Mouse (Mus musculus): ENCODE data around the gene Prokr1.

The Prokr1 gene

GRCm38 (mm10) chr6:87567686-87568593 is 22.6 kb downstream of the Prokr1 start:
- no peak for DNase-seq

- no peak for DNase-seq
These were observed 25.4 kb downstream of the Prokr1 start for GRCm38 (mm10) chr6:87565166-87565565.

GRCm38 (mm10) chr6:87564356-87564755 is 26.2 kb downstream of the Prokr1 start:
- DNase-seq: no peak

- DNase-seq: no peak
These were observed 36.8 kb downstream of the Prokr1 start for GRCm38 (mm10) chr6:87553724-87554123.

GRCm38 (mm10) chr6:87552054-87552807 is 38.3 kb downstream of the Prokr1 start:
- DNase-seq: peak in 1 of 2 experiments; percentile 39

GRCm38 (mm10) chr6:87547836-87548235 is 42.7 kb downstream of the Prokr1 start:
- DNase-seq: peak; percentile 69 to 79

- no peak for DNase-seq
These were observed 43.1 kb downstream of the Prokr1 start for GRCm38 (mm10) chr6:87547431-87547830.

- DNase-seq: no peak
These were observed 45.0 kb downstream of the Prokr1 start for GRCm38 (mm10) chr6:87545331-87546217.

- DNase-seq: peak; percentile 84 to 90
These were observed 48.5 kb downstream of the Prokr1 start for GRCm38 (mm10) chr6:87542027-87542426.

GRCm38 (mm10) chr6:87541171-87541571 is 49.4 kb downstream of the Prokr1 start:
- peak; percentile 55 to 59 for DNase-seq

- DNase-seq: no peak
These were observed 51.9 kb downstream of the Prokr1 start for GRCm38 (mm10) chr6:87538376-87539270.

GRCm38 (mm10) chr6:87537678-87538077 is 52.9 kb downstream of the Prokr1 start:
- no peak for DNase-seq

- DNase-seq: no peak
These were observed 54.3 kb downstream of the Prokr1 start for GRCm38 (mm10) chr6:87536270-87536669.

- DNase-seq: peak in 1 of 2 experiments; percentile 42
These were observed 54.9 kb downstream of the Prokr1 start for GRCm38 (mm10) chr6:87535651-87536050.

GRCm38 (mm10) chr6:87534855-87535575 is 55.5 kb downstream of the Prokr1 start:
- DNase-seq: peak; percentile 52 to 64

GRCm38 (mm10) chr6:87532953-87533710 is 57.4 kb downstream of the Prokr1 start, which contains the start of gene Arhgap25:
Gene Arhgap25, minus strand, starts transcription at chr6:87533259.
- DNase-seq: peak; percentile 73 to 76

- no peak for DNase-seq
These were observed 59.0 kb downstream of the Prokr1 start for GRCm38 (mm10) chr6:87531456-87532015.

- DNase-seq: no peak
These were observed 60.2 kb downstream of the Prokr1 start for GRCm38 (mm10) chr6:87530386-87530785.
